Mouse (Mus musculus) E14TG2a.4 (cell line): ENCODE results near the gene Hspa12b.

ENCODE experiments used
- CTCF ChIP-seq: conservative IDR thresholded peaks from 2 replicates; pipeline ENCODE4 v1.5.1; 2014; ENCODE audit warnings: low read length
- NANOG ChIP-seq: IDR thresholded peaks from 2 replicates; pipeline ENCODE4 v1.6.1; 2014; ENCODE audit warnings: borderline replicate concordance, low read length, mixed read lengths
- POU5F1 ChIP-seq: IDR thresholded peaks from 2 replicates; pipeline ENCODE4 v1.6.1; 2014; ENCODE audit warnings: low read length, borderline replicate concordance

GRCm38 (mm10) chr2:131175945-131176309 is 48.8 kb downstream of the Hspa12b start:
- no peak for TF ChIP-seq CTCF
- no peak for TF ChIP-seq POU5F1
- TF ChIP-seq NANOG = no peak
